Mouse (Mus musculus) thymus, postnatal 0 days (tissue): Measurements from ENCODE around the gene Stk11ip. TPM values are rescaled to one million over a fixed set of nuclear protein-coding genes. Genes with fewer than 3 reads are reported as not detected.

Source experiments
- DNase-seq: peaks from one replicate; pipeline ENCODE4 v3.0.0-alpha.2; 2015; ENCODE audit warnings: low spot score
- polyA plus RNA-seq: library from polyadenylated mRNA; unstranded; fragments of >200 nt; fragmentation: Nextera tagmentation; extraction: Ambion mirVana; gene quantifications from 2 replicates; pipeline ENCODE4 v1.2.1, GENCODE M21; 2015

Gene Stk11ip
- polyA plus RNA-seq, 1 experiment from 2014 or later = 14.4 TPM

DNA sequence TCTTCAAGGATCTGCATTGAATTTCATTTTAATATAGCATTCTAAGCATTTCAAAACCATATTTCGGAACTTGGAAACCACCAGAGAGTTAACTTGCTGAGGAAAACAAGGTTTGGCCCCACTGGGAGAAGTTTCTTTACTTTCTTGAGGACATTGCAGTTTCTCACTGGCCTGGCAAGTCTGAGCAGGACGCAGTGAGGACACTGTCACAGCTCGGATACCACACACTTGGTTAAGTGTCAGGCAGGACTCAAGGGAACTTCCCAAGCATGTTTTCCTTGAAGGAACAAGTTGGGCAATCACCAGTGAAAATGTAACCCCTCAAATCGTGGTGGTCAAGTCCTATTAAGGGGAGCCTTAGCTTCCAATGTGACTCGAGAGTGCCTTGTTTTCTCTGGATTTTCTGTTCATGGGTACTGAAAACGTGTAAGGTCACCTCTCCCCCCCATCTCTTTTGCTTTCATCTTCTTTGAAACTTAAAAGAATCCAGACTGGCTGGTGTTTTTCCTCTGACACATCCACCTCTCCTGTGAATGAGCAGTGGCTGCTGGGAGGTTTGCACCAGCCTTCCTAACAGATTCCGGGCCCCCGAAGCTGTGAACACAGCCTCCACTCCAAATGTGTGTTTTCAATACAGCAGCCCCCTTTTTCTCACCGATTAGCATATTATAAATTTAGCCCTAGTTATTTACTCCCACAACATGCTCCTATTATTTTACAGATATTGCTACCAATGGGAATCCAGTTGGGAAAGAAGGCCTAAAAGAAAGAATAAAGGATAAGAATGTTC is 16.9 kb upstream of the Stk11ip start:
- DNase-seq = no peak

- DNase-seq = peak; percentile 12
Measured at GRCm38 (mm10) chr1:75505159-75505955, 16.0 kb upstream of the Stk11ip start.

DNA sequence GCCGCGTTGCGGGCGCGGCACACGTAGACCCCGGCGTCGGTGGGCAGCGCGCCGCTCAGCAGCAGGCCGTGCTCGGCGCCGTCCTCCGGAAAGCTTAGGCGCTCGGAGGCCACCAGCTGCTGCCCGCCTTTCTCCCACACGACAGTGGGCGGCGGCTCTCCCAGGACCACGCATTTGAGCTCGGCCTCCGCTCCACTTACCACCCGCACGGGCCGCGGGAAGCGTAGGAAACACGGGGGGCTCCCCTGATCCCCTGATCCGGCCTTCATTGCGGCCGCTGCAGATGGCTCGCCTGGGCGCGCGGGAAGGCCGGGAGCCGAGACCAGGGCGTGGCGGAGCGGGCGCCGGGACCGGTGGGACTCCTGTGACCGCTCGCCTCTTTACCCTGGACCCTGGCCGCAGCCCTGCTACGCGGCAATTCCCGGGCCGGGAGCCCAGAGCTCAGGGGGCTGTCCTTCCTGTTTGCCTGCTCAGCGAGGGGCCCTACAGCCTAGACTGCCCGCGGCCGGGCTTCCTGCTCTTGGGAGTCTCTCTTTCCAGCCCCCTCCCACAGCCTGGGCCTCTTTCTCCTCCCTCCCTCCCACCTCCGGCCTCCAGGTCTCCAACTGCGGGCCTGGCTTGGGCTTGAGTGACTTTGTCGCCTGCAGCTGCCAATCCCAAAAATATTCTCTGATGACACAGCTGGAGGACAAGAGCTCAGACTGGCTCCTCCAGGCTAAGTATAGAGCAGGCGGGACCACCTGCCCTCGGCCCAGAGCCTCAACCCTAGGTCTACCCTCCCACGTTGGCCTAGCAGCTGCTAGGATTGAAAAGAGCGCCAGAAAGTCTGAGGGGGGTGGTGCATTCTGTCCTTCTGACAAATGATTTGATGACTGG is 15.1 kb upstream of the Stk11ip start, which contains the start of gene Obsl1:
Gene Obsl1, minus strand, starts transcription at position 497 of the 876 bp plus-strand sequence.
- no peak for DNase-seq

DNA sequence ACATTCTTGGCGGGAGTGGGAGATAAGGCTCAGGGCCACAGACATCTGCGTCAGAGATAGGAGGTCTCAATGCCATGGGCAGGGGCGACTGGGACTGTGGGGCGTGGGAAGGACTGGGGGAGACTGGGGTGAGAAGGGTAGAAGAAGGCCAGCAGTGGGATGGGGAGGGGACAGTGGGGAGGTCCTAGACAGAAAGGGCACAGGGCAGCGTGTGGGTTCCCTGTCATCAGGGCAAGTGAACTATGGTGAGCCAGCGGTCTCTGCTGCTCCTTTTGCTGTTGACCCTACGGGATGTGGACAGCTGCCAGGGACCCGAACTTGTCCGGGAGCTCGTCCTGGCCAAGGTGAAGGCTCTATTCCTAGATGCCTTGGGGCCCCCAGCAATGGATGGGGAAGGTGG is 14.3 kb upstream of the Stk11ip start, which contains the start of gene Inha:
Gene Inha, plus strand, starts transcription at position 72 of the 400 bp plus-strand sequence.
- DNase-seq = no peak

GRCm38 (mm10) chr1:75509586-75509985 is 11.7 kb upstream of the Stk11ip start:
- DNase-seq = no peak

GRCm38 (mm10) chr1:75510154-75510553 is 11.2 kb upstream of the Stk11ip start:
- no peak for DNase-seq

DNA sequence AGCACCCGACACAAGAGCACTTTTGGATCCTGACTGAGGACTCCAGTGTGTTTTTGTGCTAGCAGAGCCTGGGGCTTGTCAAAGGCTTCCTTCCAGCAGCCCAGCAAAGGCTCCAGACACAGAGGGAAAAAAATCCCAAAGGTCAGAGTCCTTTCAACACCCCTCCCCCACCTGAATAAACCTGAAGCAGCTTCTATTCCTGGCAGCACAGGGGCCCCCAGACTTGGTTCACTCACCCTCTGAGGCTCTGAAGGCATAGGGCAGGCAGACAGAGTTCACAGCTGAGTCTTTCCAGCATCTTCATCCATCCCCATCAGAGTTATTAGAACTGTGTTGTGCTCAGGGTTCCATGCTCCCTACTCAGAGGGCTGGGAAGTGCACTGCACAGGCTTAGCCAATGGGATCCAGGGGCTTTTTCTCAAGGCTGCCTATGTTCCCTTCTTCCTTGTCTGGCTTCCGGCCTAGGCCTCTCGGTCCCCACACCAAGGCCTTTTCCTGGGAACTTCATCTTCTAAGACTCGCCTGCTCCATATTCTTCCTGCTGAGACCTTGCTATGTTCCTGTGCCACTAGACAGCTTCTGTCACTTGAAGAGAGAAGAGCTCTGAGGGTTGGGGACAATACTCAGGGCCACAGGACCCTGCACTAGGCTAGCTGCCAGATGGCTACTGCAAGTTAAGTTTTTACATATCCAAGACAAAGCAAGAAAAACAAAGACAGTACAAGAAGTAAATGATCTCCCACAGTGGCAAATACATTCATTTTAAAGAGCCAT is 9.7 kb upstream of the Stk11ip start:
- DNase-seq = no peak

DNA sequence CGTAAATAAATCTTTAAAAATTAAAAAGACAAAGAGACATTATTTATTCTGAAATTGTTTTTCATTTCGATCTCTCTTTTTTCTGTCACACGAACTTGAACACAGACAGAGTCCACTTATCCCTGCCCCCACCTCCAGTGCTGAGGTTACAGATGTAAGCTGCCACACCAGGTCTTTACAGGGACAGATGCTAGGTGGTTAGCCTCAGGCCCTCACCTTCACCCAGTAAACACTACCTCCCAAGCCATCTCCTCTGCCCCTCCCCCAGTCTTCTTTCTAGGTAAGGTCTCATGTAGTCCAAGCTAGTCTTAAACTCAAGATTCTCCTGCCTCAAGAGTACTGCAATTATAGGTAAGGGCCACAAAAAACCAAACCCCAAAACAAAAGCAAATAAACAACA is 8.8 kb upstream of the Stk11ip start:
- DNase-seq = no peak

DNA sequence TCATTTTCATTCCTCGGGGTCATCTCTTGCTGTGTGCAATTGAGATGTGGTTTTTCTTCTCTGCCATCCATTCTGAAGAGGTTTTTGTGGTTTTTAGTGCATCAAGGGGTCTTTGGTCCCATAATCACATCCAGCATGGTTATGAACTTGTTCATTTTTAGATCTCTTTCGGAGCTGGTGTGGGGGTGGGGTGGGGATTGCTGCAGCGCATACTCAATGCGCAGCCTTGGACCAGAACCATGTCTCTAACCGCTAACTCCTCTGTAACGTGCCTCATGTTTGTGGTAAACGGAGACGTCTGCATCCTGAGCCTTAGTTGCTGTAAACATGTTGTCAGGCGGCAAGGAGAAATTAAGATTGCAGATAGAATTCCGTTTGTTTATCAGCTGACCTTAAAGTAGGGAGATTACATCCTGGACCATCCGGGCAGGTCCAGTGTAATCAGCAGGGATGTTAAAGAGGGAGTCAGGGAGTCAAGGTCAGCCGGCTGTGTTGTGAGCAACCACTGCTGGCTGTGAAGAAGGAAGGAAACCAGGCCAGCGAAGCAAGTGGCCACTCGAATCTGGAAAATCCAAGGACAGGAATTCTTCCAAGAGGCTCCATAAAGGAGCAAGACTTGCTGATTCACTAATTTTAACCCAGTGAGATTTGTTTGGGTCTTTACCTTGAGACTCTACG is 4.5 kb upstream of the Stk11ip start:
- DNase-seq = no peak

GRCm38 (mm10) chr1:75517984-75518383 is 3.3 kb upstream of the Stk11ip start:
- no peak for DNase-seq

DNA sequence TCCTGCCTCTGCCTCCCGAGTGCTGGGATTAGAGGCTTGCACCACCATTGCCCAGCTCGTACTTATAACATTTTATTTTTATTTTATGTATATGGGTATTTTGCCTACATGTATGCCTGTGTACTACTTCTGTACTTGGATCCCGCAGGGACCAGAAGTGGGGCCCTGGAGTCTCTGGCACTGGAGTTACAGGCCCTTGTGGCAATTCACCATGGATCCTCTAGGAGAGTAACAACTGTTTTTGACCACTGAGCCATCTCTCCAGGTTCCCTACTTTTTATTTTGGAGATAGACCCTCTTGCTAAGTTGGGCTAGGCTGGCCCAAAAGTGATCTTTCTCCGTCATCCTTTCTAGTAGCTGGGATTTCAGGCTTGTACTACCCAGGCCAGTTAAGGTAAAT is 2.9 kb upstream of the Stk11ip start:
- DNase-seq = no peak

DNA sequence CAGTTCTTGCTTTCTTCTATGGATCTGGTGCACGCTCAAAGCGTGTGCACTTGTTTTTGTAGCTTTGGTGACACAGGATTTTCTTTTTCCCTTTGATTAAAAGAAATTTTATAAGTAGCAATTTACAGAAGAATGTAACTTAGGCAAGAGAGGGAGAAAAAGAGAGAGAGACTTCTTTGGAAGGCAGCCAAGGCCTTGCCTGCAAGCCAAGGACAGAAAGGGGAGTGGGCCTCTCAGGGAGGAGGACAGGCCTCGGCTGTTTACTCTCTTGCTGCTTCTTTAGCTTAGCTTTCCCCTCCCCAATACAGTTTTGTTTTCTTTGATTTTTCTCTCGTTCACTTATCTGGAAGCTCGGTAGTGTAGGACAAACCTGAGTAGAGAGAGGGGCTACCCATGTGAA is 1.8 kb upstream of the Stk11ip start:
- no peak for DNase-seq

- DNase-seq = no peak
Measured at GRCm38 (mm10) chr1:75524679-75525078, 3.4 kb downstream of the Stk11ip start.

DNA sequence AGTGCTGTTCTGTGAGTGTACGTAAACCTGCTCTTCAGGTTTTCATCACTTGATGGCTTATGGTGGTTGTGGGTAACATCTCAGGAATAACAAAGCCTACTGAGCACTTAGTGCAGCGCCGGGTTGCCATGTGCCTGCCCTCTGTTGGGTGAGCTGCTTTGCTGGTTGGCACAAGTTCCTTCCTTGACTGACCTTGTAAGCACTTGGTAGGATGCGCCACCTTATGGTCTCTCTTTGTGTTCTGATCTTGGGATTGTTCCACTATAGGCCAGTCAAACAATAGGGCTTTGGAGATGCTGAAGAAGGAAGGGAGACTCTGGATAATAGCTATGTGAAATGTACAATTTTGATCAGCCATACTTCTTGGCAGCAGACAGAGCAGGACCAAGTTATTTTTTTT is 9.2 kb downstream of the Stk11ip start:
- no peak for DNase-seq

GRCm38 (mm10) chr1:75532280-75533172 is 11.2 kb downstream of the Stk11ip start:
- DNase-seq = no peak

- DNase-seq = no peak
Measured at GRCm38 (mm10) chr1:75533325-75534252, 12.3 kb downstream of the Stk11ip start.

GRCm38 (mm10) chr1:75537587-75537986 is 16.3 kb downstream of the Stk11ip start:
- no peak for DNase-seq
